Mouse (Mus musculus): ENCODE results near the gene Pth. TPM values are rescaled to one million over a fixed set of nuclear protein-coding genes. Genes with fewer than 3 reads are reported as not detected.
A peak's percentile ranks its signal among the peaks of the same experiment; 100 is the strongest.

Gene Pth
- not detected for polyA plus RNA-seq (2017; shearing (Covaris generic))

DNA sequence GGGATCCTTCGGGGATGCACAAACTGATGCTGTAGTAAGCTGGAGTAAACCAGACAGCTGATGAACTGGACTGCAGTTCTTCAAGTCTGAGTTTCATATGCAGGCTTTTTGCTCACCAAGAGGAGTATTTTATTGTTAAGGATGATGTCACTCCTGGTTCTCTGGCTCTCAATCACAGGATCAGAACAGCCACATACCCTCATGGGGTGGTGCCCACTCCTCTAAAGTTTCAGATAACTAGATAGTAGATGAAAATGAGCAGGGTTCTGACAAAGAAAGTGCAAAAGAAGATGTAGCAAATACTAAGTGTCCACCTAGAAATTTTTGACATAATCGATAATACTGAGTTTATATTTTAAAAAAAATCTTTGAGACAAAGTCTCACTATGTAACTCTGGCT is at the start of gene Pth:
TSS of gene Pth (minus strand) at position 101 of the 400 bp plus-strand sequence.
- ATAC-seq: no peak

DNA sequence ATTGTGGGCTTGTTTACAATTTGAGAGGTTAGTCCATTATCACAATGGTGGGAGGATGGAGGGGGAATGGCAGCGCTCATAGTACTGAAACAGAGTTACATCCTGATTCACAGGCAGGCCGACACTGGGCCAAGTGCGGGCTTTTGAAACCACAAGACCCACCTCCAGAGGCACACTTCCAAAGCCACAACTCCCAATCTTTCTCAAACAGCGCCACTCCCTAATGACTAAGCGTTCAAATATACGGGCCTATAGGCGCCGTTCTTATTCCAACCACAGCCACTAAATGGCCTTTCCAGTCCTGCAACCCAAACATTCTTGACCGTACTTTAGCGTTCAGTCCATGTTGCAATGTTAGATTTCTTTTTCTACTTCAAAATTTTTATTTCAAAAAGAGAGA is 47.9 kb upstream of the Pth start:
- no peak for ATAC-seq

GRCm38 (mm10) chr7:113434286-113434685 is 45.9 kb upstream of the Pth start:
- ATAC-seq: no peak

DNA sequence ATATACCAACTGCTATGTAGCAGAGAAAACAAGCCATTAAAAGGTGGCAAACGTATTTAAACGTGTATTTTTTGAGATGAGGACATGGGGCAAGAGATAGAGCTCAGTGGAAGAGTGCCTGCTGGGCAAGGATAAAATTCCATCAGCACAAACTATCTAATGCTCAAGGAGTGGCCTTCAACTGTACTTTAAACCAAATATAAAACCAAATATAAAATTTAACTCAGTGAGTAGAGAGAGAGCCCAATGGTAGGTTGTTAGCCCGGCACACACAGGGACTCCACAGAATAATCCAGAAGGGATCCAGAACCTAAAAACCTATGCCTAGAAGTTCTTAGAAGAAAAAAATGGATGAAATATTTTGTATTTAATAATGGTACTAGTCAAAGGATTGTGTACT is 45.1 kb upstream of the Pth start:
- no peak for ATAC-seq

- ATAC-seq: no peak
Observed at GRCm38 (mm10) chr7:113432891-113433290, 44.5 kb upstream of the Pth start.

DNA sequence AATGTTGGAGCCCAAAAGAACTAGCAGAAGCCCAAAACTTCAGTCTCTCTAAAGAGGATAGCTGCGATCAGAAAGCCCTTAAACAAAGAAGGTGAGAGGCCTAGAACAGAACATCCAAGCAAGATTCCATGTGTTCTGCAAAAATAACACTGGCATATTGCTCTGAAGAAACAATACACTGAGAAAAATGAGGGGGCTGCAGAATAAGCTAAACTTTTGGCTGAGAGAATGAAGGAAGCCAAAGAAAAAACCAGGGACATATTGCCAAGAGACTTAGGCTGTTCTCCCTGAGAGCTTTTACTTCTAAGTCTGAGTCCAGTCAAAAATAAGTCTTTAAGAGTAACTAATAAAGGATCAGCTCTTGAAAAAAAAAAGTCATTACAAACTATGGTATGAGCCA is 32.4 kb upstream of the Pth start:
- ATAC-seq: no peak

- peak; percentile 97 for ATAC-seq
Observed at GRCm38 (mm10) chr7:113419070-113419782, 30.9 kb upstream of the Pth start.

GRCm38 (mm10) chr7:113416536-113416935 is 28.2 kb upstream of the Pth start:
- no peak for ATAC-seq

- ATAC-seq: no peak
Observed at GRCm38 (mm10) chr7:113415256-113415655, 26.9 kb upstream of the Pth start.

DNA sequence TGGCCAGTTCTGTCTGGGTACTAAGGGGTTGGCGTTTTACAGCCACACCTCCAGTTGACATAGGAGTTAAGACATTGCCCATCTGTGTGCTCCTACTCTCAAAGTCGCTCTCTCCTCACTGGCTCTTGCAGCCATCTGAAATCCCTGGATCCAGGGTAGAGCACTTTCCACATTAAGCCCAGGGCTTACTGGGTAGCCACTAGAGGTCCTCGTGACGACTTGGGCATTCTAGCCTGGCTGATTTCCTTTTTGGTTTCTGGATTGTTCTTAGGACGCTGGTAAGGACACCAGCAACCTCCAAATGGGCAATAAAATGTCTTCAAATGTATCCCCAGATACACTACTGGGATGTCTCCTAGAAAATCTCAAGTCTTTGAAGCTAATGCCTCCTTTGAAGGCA is 20.3 kb upstream of the Pth start:
- ATAC-seq: no peak

GRCm38 (mm10) chr7:113398083-113398482 is 9.7 kb upstream of the Pth start:
- ATAC-seq: no peak

GRCm38 (mm10) chr7:113396661-113397060 is 8.3 kb upstream of the Pth start:
- no peak for ATAC-seq

DNA sequence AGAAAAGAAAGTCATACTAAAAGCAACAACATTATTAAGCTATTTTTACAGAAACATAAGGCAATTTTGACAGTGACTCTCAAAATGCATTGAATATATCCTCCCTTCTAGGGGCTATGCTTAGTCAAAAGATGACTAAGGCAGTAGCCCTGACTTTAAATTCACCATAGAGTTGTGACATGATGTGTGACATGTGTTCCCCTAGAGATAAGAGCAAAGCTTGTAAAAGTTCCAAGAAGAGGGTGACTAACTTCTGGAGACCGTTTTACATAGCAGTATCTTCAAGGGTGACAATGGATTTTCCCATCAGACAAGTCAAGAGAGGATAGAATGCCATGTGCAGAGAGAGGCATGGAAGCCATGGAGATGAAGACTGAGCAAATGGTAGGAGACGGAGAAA is 3.2 kb upstream of the Pth start:
- ATAC-seq: no peak

DNA sequence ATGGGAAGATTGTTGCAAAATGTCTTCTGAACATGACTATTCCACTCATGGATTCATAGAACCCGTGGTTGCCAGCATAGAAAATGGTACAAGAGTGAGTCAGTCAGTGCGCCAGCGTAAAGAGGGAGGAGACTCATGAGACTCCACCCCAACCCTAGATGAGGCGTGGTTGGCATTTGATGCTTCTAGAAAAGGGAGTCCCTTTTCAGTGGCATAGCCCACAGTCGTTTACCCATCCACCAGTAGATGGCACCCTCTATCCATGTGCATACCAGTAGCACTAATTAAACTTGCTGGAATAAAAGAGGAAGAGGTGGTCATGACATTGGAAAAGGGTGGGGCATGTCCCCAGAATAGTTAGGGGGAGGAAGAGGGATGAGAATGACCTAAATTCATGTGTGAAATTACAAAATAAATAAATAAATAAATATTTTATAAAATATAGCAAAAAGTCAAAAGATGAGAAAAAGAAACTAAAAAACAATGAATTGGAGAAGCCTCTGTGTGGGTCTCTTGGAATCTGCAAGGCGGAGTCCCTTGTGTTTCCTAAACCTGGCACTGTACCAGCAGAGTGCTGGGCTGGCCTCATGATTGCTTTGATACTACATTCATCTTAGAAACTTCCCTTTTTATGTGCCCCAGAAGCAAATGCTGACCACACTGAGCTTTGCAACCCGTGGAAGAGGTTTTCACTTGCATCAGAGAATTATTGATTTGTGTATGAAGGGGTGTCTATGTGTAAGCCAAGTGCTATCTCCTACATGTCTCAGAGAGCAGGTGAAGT is 10.3 kb downstream of the Pth start:
- peak; percentile 99 for ATAC-seq

GRCm38 (mm10) chr7:113372682-113373081 is 15.7 kb downstream of the Pth start:
- no peak for ATAC-seq

DNA sequence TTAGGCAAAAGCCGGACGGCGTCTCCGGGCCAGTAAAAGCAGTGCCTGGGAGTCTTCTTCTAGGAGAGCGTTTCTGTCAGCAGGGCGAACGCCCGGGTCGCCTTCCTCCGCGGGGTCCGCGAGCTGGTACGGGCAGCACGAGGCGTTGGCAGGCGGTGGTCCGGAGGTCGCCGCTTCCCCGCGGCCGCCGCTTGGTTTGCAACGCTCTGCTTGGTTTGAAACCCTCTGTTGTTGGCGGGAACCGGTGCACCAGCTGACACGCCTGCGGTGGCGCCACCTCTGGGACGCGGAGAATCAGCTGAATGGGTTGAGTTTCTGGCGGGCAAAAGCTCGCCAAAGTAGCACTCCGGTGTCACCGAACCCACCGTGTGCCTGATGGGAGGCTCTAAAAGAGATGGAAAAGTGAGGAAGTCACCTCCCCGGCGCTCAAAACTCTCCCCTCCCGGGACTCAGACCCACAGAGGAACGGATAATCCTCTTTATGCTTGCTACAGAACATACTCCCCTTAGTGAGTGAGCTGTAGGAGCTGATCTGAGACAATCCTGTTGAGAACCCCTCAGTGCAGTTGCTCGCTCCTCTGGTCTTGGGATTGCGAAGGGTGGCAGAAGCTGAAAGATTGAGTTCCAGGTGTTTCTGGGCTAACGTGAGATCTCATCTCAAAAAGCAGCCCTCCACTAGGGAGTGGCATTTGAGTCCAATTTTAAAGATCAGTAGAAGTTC is 18.6 kb downstream of the Pth start:
- peak; percentile 65 for ATAC-seq

DNA sequence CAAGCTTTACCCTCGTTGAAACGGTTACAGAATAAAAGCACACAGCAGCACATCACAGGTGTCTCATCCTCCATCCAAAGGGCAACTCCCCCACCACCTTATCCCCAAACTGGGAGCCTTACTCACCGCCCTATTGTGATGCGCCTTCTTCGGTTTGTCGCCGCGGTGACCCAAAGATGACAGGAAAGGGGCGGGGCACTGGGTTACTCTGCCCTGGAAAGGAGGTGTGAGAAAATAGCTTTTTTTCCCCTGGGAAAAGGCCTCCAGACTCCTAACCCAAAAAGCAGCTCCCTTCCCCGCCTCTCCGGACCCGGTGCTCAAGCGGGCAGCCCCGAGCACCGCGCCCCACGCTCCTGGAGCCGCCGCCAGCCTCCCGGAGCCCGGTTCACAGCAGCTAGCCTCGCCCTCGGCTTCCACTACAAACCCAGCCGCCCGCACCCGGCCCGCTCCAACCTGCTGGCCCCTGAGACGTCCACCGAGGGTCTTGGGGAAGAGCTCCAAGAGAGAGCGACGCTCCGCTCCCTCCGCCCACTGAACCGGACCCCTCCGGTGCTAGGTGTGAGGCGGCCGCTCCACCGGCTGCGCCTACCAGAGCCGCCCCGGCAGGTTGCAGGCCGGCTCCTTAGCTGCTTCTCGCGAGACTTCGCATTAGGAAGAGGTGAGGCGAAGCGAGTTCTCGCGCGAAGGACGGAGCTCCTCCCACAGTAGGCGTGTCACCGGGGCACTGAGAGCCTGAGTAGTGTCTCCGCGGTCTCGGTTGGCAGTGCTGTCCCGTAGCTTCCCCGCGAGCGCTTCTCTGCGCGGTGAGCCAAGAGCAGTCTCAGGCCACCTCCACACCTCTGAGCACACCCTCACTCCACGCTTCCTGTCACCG is 19.4 kb downstream of the Pth start, which contains the start of gene Btbd10:
TSS of gene Btbd10 (minus strand) at position 647 of the 874 bp plus-strand sequence.
- peak; percentile 94 for ATAC-seq

- no peak for ATAC-seq
Observed at GRCm38 (mm10) chr7:113367440-113367839, 20.9 kb downstream of the Pth start.

DNA sequence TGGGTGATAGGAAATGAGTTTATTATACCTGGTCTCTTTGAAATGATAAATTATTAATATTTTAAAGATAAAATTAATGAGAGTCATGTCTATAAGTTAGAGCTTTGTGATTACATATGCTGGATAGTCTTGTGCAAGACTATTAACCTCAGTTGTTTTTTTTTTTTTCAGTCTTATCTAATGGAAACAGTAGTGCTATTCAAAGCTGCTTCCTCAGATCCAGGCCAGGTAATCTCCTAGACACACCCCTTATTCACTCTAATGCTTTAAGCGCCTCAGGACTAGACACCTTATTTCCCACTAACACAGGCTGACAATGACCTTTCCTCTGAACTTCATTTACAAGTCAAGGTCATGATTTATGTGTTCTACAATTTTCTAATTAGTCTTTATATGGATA is 39.3 kb downstream of the Pth start:
- ATAC-seq: no peak

GRCm38 (mm10) chr7:113347694-113348093 is 40.7 kb downstream of the Pth start:
- ATAC-seq: no peak

GRCm38 (mm10) chr7:113347271-113347670 is 41.1 kb downstream of the Pth start:
- ATAC-seq: no peak
